Mouse (Mus musculus) stomach, postnatal 0 days (tissue): Measurements from ENCODE around the gene Pdap1.

Experiments used
- CTCF ChIP-seq: IDR thresholded peaks from 2 replicates; pipeline ENCODE4 v1.5.1; 2016; ENCODE audit warnings: antibody characterized with exemption, low read depth, mild to moderate bottlenecking, moderate library complexity
- EP300 ChIP-seq: optimal IDR thresholded peaks from 2 replicates; pipeline ENCODE3; 2016; ENCODE audit warnings: antibody characterized with exemption

DNA sequence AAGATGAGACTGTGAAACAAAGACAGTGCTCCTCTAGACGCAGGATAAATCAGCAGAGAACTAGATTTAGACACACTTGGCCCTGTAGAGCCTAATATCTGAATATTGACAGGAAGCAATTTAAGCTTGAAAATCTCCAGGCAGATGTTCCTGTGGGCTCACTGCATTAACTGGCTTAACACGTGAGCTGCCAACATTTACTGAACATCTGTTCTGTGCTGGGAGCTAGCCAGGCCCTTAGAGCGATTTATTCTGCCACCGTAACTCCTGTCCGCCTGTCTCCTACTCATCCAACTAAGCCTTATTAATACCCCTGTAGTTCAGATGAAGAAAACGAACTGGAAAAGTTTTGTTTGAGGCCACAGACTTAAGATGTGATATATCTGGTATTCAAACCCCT lies 1.2 kb downstream of the Pdap1 start:
- TF ChIP-seq CTCF: no peak
- TF ChIP-seq EP300: no peak
